Mouse (Mus musculus) forebrain, postnatal 0 days (tissue): ENCODE measurements around the gene Zbtb4. TPM values are rescaled to one million over a fixed set of nuclear protein-coding genes. Genes with fewer than 3 reads are reported as not detected.
A peak's percentile ranks its signal among the peaks of the same experiment; 100 is the strongest.

Source experiments
- ATAC-seq: fragments of 200-750 bp; cut with Nextera tagmentation; 2 replicates; pipeline ENCODE4 v1.8.0; 2017; ENCODE audit warnings: mild to moderate bottlenecking, moderate library complexity
- DNase-seq: peaks from one replicate; pipeline ENCODE4 v3.0.0-alpha.2; 2015
- H3K27ac ChIP-seq: fragments of 300-500 bp; sonication (generic); 2 replicates; pipeline ENCODE4 v1.5.1; 2014; ENCODE audit warnings: low read depth, mild to moderate bottlenecking, antibody characterized with exemption, low read length, moderate library complexity, mixed read lengths
- H3K27me3 ChIP-seq: fragments of 300-500 bp; sonication (generic); 2 replicates; pipeline ENCODE4 v1.6.1; 2014; ENCODE audit warnings: mild to moderate bottlenecking, low read length, mixed read lengths; ENCODE audit not compliant: insufficient read depth
- H3K36me3 ChIP-seq: fragments of 300-500 bp; sonication (generic); 2 replicates; pipeline ENCODE4 v1.6.1; 2014; ENCODE audit warnings: mild to moderate bottlenecking, moderate library complexity; ENCODE audit not compliant: insufficient read depth
- H3K4me1 ChIP-seq: fragments of 300-500 bp; sonication (generic); 2 replicates; pipeline ENCODE4 v1.6.1; 2014; ENCODE audit warnings: antibody characterized with exemption; ENCODE audit not compliant: insufficient read depth
- H3K4me2 ChIP-seq: fragments of 300-500 bp; sonication (generic); 2 replicates; pipeline ENCODE4 v1.6.1; 2014; ENCODE audit warnings: low read depth, mild to moderate bottlenecking, moderate library complexity
- H3K4me3 ChIP-seq: fragments of 300-500 bp; sonication (generic); 2 replicates; pipeline ENCODE4 v1.5.1; 2014; ENCODE audit warnings: low read depth, low read length, mixed read lengths
- H3K9ac ChIP-seq: fragments of 300-500 bp; sonication (generic); 2 replicates; pipeline ENCODE4 v1.6.1; 2014; ENCODE audit warnings: mild to moderate bottlenecking
- H3K9me3 ChIP-seq: fragments of 300-500 bp; sonication (generic); 2 replicates; pipeline ENCODE4 v1.6.1; 2016; ENCODE audit warnings: low read length
- CTCF ChIP-seq: sonication (generic); IDR thresholded peaks from 2 replicates; pipeline ENCODE4 v1.5.1; 2016; ENCODE audit warnings: antibody characterized with exemption, control low read depth, low read depth
- WGBS: fragments of 180-500 bp; shearing (Covaris S2); extraction: QIAGEN DNeasy Blood & Tissue Kit; methylation state at CpG from one replicate; pipeline ENCODE4 v1.1.7; 2014; 5-methylcytosine and 5-hydroxymethylcytosine counted together
- polyA plus RNA-seq: library from polyadenylated mRNA; unstranded; fragments of >200 nt; fragmentation: Nextera tagmentation; extraction: Ambion mirVana; gene quantifications from 2 replicates; pipeline ENCODE4 v1.2.1, GENCODE M21; 2015
- total RNA-seq: library from RNA; depleted of rRNA; stranded (reverse); fragments of >200 nt; gene quantifications from 2 replicates; pipeline ENCODE4 v1.2.3, GENCODE M21; 2014

Zbtb4 gene
- total and polyA plus RNA-seq, 2 experiments from 2014 or later, result 2.7 to 20.3 TPM

GRCm38 (mm10) chr11:69803786-69804651, 38.3 kb downstream of the Zbtb4 start:
- Histone ChIP-seq H3K9ac (peak overlapping the region; percentile 55), H3K4me3 (peak overlapping the region; percentile 48), H3K9me3 (no peaks in the 10 kb centered on the region), H3K4me2 (peak overlapping the region; percentile 97), H3K4me1 (peaks cover 21% of the 10 kb centered on the region; the same call in 1 of the 2 replicates), H3K27ac (0 out of 2 replicates have a peak overlapping the region, but pooled peaks have one; percentile 21), H3K36me3 (no peaks in the 10 kb centered on the region), H3K27me3 (peaks cover 22% of the 10 kb centered on the region)
- DNase-seq (peak; percentile 73), ATAC-seq (peak; percentile 30)
- peak; percentile 79 for TF ChIP-seq CTCF
- 3% methylated on average over 60 of the region's 60 CpGs for WGBS

- TF ChIP-seq CTCF, result no peak
- peaks cover 18% of the 10 kb centered on the region; the same call in 1 of the 2 replicates for H3K4me1 ChIP-seq
These were observed 38.9 kb downstream of the Zbtb4 start for GRCm38 (mm10) chr11:69804652-69804940.

GRCm38 (mm10) chr11:69804972-69805909, 39.5 kb downstream of the Zbtb4 start, which contains the start of gene Tmem102:
Gene Tmem102, minus strand, starts transcription at chr11:69805624.
- no peak within 1 kb of the TSS for H3K27ac ChIP-seq
- TF ChIP-seq CTCF, result no peak
- peak within 1 kb of the TSS; percentile 97; the same call in 1 of the 2 replicates for H3K4me2 ChIP-seq
- no peaks in the 10 kb centered on the region for H3K36me3 ChIP-seq
- no peaks in the 10 kb centered on the region for H3K9me3 ChIP-seq
- no peak within 1 kb of the TSS for H3K9ac ChIP-seq
- peak within 1 kb of the TSS; percentile 48; the same call in 1 of the 2 replicates for H3K4me3 ChIP-seq
- WGBS, result 10% methylated on average over 29 of the region's 29 CpGs
- peaks cover 22% of the 10 kb centered on the region for H3K27me3 ChIP-seq
- ATAC-seq, result no peak
- DNase-seq, result no peak
- peaks cover 18% of the 10 kb centered on the region; the same call in 1 of the 2 replicates for H3K4me1 ChIP-seq

More at GRCm38 (mm10) chr11:69804652-69804940, 38.9 kb downstream of the Zbtb4 start:
- Histone ChIP-seq H3K4me3 (peak overlapping the region; percentile 48; the same call in 1 of the 2 replicates), H3K36me3 (no peaks in the 10 kb centered on the region), H3K9ac (no peak overlapping the region), H3K27me3 (peaks cover 22% of the 10 kb centered on the region), H3K27ac (no peak overlapping the region), H3K9me3 (no peaks in the 10 kb centered on the region), H3K4me2 (no peak overlapping the region)
- WGBS, result 5% methylated on average over 12 of the region's 12 CpGs
- DNase-seq, result no peak
- no peak for ATAC-seq

DNA sequence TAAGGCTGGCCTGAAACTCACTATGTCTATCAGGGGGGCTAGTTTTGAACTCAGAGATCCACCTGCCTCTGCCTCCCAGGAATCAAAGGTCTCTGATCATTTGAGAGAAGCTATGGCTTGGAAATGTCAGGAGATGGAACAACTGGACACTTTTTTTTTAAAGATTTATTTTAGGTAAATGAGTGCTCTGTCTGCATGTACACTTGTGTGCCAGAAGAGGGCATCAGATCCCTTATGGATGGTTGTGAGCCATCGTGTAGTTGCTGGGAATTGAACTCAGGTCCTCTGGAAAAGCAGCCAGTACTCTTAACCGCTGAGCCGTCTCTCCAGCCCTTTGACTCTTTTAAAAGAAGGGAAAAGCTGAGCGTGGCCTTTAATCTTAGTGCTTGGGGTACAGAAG, 40.7 kb downstream of the Zbtb4 start:
- H3K27ac ChIP-seq, result no peak overlapping the region
- DNase-seq, result no peak
- no peak overlapping the region for H3K4me2 ChIP-seq
- no peak overlapping the region for H3K9ac ChIP-seq
- H3K27me3 ChIP-seq, result peaks cover 22% of the 10 kb centered on the region
- H3K4me1 ChIP-seq, result peaks cover 18% of the 10 kb centered on the region; the same call in 1 of the 2 replicates
- WGBS, result 86% methylated on average over 4 of the region's 4 CpGs
- no peaks in the 10 kb centered on the region for H3K36me3 ChIP-seq
- 0 out of 2 replicates have a peak, but pooled peaks have one; percentile 17 for TF ChIP-seq CTCF
- H3K4me3 ChIP-seq, result no peak overlapping the region
- no peak for ATAC-seq
- no peaks in the 10 kb centered on the region for H3K9me3 ChIP-seq

- peaks cover 22% of the 10 kb centered on the region for H3K27me3 ChIP-seq
- H3K4me1 ChIP-seq, result peaks cover 18% of the 10 kb centered on the region; the same call in 1 of the 2 replicates
- no peak for DNase-seq
- no peak overlapping the region for H3K9ac ChIP-seq
- WGBS, result 91% methylated on average over 2 of the region's 2 CpGs
- TF ChIP-seq CTCF, result no peak
- no peak overlapping the region for H3K4me2 ChIP-seq
- ATAC-seq, result no peak
- no peak overlapping the region for H3K4me3 ChIP-seq
- H3K36me3 ChIP-seq, result no peaks in the 10 kb centered on the region
- H3K27ac ChIP-seq, result no peak overlapping the region
- no peaks in the 10 kb centered on the region for H3K9me3 ChIP-seq
These were observed 41.9 kb downstream of the Zbtb4 start for GRCm38 (mm10) chr11:69807641-69808040.

DNA sequence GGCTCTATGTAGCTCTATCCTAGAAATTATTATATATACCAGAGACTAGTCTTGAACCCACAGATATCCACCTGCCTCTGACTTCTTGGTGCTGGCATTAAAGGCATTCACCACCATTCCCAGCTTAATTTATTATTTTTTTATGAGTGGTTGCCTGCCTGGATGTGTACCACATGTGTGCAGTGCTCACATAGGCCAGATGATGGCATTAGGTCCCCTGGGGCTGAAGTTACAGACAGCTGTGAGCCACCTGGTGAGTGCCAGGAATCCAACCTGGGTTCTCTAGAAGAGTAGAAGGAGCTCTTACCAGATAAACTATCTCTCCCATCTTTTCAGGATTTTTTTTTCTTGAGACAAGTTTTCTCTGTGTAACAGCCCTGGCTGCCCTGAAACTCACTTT, 44.6 kb downstream of the Zbtb4 start:
- no peaks in the 10 kb centered on the region for H3K4me1 ChIP-seq
- H3K27me3 ChIP-seq, result peaks cover 11% of the 10 kb centered on the region; the same call in 1 of the 2 replicates
- no peak for TF ChIP-seq CTCF
- ATAC-seq, result no peak
- H3K4me2 ChIP-seq, result no peak overlapping the region
- no peak overlapping the region for H3K4me3 ChIP-seq
- H3K27ac ChIP-seq, result no peak overlapping the region
- H3K36me3 ChIP-seq, result no peaks in the 10 kb centered on the region
- DNase-seq, result no peak
- H3K9me3 ChIP-seq, result no peaks in the 10 kb centered on the region
- H3K9ac ChIP-seq, result no peak overlapping the region
